Mouse (Mus musculus): Measurements from ENCODE around the gene Tmco4. TPM values are rescaled to one million over a fixed set of nuclear protein-coding genes. Genes with fewer than 3 reads are reported as not detected.

Tmco4 gene
- 0.94 TPM for polyA plus RNA-seq (2014; fragmentation: Illumina TruSeq; extraction: RNeasy Lipid Tissue Mini Kit (QIAGEN cat#74804))

GRCm38 (mm10) chr4:138972827-138973718 is at the start of gene Tmco4:
Tmco4 (plus strand) TSS chr4:138972888.

DNA sequence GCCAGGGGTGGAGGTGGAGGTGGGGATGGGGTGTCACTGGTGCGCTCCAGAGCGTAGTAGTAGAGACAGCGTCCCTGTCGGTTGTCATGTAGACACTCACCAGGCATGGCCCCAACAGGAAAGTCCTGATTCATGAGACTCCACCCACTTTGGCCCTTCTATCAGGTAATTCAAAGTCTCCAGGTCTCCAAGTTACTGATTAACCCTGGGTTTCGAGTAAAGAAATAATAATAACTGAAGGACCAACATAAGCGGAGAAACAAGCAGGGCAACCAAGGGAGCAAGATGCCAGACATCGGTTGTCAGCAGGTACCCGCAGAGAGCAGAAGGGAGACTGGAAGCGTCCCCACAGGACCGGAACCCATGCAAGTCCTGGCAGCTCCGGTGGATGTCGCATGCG is 5.8 kb upstream of the Tmco4 start, which contains the start of gene Rnf186:
Gene Rnf186, plus strand, starts transcription at position 247 of the 400 bp plus-strand sequence.

DNA sequence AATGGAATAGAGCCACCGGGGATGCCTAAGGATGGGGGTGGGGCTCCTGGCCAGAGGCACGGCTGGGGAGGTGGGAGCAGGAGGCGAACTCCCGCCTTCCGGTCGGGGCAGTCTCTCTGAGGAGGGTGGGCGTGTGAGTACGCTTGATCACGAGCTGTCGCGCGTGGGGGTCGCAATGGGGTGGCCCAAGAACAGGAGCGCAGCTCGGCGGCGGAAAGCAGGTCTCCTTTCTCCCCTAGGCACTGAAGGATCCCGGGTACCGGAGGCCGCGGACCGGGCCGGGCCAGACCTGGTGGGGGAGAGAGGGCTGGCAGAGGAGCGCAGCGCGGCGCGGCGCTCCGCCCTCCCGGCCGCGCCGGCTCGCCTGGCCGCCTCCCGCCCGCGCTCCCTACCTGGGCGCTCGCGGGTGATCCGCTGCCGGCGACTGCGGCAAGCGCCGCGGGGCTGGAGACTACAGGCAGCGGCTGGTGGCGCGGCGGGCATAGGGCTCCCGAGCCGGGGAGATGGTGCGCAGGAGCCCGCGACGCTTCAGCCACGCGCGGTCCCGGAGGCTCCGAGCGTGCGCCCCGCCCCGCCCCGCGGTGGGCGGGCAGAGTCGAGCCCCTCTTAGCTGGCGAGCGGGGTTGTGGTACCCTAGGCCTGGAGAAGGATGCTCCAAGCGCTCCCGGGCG is 102.5 kb downstream of the Tmco4 start, which contains the start of gene Htr6:
Gene Htr6, minus strand, starts transcription at position 530 of the 671 bp plus-strand sequence.

DNA sequence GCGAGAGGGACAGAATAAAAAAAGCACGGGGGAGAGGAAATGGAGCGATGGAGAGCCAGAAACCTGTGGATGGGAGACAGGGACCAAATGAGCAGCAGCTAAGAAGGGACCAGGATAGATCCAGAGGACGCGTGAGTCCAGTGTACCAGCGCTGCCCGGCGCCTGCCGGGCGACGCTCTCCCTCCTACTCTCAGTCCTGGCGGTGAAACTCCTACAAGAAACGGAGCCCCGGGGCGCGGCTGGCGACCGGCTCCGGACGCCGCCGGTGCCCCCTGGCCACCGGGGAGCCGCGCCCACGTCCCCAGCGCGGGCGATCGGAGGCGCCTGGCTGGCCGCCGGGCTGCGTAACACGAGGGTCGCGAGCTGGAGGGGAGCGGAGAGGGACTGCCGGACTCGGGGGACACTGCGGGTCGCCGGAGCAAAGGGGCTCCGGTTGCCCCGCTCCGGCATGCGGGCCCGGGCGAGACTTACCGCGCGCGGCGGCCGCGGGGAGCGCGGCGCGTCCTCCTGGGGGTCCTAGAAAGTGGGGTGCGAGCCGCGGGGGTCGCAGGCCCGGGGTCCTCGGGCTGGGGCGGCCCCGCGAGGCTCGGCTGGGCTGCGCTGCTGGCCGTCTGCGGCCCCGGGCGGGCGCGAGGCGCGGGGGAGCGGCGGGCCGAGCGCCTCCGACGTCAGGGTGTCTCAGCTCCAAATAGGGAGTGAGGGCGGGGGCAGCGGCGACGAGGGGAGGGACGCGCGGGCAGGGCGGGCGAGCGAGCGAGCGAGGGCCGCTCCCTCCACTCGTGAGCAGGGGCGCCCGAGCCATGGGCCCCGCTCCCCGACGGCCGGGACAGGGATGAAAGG is 119.9 kb downstream of the Tmco4 start, which contains the start of gene Nbl1:
Gene Nbl1, minus strand, starts transcription at position 638 of the 840 bp plus-strand sequence.

Other genes starting within 250 kb of the Tmco4 start
- gene Pla2g2c, start 248.1 kb upstream of the Tmco4 start, polyA plus RNA-seq (2014; fragmentation: Illumina TruSeq; extraction: RNeasy Lipid Tissue Mini Kit (QIAGEN cat#74804)), result not detected
- gene Ubxn10, start 235.7 kb upstream of the Tmco4 start, polyA plus RNA-seq (2014; fragmentation: Illumina TruSeq; extraction: RNeasy Lipid Tissue Mini Kit (QIAGEN cat#74804)), result 4.1 TPM
- not detected for gene Pla2g2f, start 215.3 kb upstream of the Tmco4 start, polyA plus RNA-seq (2014; fragmentation: Illumina TruSeq; extraction: RNeasy Lipid Tissue Mini Kit (QIAGEN cat#74804))
- 2.7 TPM for gene Pla2g2d, start 197.2 kb upstream of the Tmco4 start, polyA plus RNA-seq (2014; fragmentation: Illumina TruSeq; extraction: RNeasy Lipid Tissue Mini Kit (QIAGEN cat#74804))
- 11.3 TPM for gene Pla2g5, start 109.4 kb upstream of the Tmco4 start, polyA plus RNA-seq (2014; fragmentation: Illumina TruSeq; extraction: RNeasy Lipid Tissue Mini Kit (QIAGEN cat#74804))
- not detected for gene Gm13030, start 98.9 kb upstream of the Tmco4 start, polyA plus RNA-seq (2014; fragmentation: Illumina TruSeq; extraction: RNeasy Lipid Tissue Mini Kit (QIAGEN cat#74804))
- not detected for gene Pla2g2e, start 94.9 kb upstream of the Tmco4 start, polyA plus RNA-seq (2014; fragmentation: Illumina TruSeq; extraction: RNeasy Lipid Tissue Mini Kit (QIAGEN cat#74804))
- 2.6 TPM for gene Otud3, start 58.9 kb upstream of the Tmco4 start, polyA plus RNA-seq (2014; fragmentation: Illumina TruSeq; extraction: RNeasy Lipid Tissue Mini Kit (QIAGEN cat#74804))
- gene Rnf186, start 5.8 kb upstream of the Tmco4 start, polyA plus RNA-seq (2014; fragmentation: Illumina TruSeq; extraction: RNeasy Lipid Tissue Mini Kit (QIAGEN cat#74804)), result not detected
- gene Htr6, start 102.7 kb downstream of the Tmco4 start, polyA plus RNA-seq (2014; fragmentation: Illumina TruSeq; extraction: RNeasy Lipid Tissue Mini Kit (QIAGEN cat#74804)), result not detected
- 2.5 TPM for gene Nbl1, start 120.1 kb downstream of the Tmco4 start, polyA plus RNA-seq (2014; fragmentation: Illumina TruSeq; extraction: RNeasy Lipid Tissue Mini Kit (QIAGEN cat#74804))
- 158 TPM for gene Minos1, start 158.2 kb downstream of the Tmco4 start, polyA plus RNA-seq (2014; fragmentation: Illumina TruSeq; extraction: RNeasy Lipid Tissue Mini Kit (QIAGEN cat#74804))
- gene Capzb, start 220.0 kb downstream of the Tmco4 start, polyA plus RNA-seq (2014; fragmentation: Illumina TruSeq; extraction: RNeasy Lipid Tissue Mini Kit (QIAGEN cat#74804)), result 47.8 TPM